ENCODE assay signal across 24 mouse cellular contexts in the genomic region with DNA sequence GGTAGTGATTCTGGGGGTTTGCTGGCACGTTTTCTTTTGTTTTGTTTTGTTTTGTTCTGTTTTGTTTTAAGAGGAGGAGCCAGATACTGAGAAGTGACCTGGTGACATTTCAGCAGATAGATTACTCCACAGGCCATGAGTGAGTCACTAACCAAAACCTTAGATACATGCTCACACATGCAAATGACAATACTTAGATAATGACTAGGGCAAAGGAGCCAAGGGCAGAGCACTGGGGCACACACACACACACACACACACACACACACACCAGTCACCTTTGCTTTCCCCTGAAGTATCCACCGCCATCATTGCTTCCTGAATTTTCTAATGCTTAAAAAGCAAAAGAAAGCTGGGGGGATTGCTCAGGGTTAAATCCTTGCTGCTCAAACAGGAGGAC. TPM values are rescaled to one million over a fixed set of nuclear protein-coding genes. Genes with fewer than 3 reads are reported as not detected.
"Had no signal": no experiment of that assay in that cellular context is flagged by ENCODE, and none has a peak within 500 bp of the region (broad histone marks: within the 10 kb centered on the region; RNA-seq: fewer than 3 reads in every experiment).

No protein-coding gene starts in this region.

- H3K9ac ChIP-seq: embryonic facial prominence, embryonic 12.5 days; embryonic facial prominence, embryonic 13.5 days; embryonic facial prominence, embryonic 15.5 days; forebrain, embryonic 12.5 days; forebrain, embryonic 13.5 days; forebrain, embryonic 15.5 days; forebrain, postnatal 0 days had no signal

- H3K4me1 ChIP-seq: embryonic facial prominence, embryonic 10.5 days; embryonic facial prominence, embryonic 12.5 days; embryonic facial prominence, embryonic 13.5 days; embryonic facial prominence, embryonic 15.5 days; forebrain, embryonic 12.5 days; forebrain, embryonic 13.5 days; forebrain, embryonic 15.5 days; heart, embryonic 10.5 days had no signal

- H3K27me3 ChIP-seq: embryonic facial prominence, embryonic 12.5 days; embryonic facial prominence, embryonic 13.5 days; embryonic facial prominence, embryonic 15.5 days; forebrain, embryonic 12.5 days; forebrain, embryonic 13.5 days; forebrain, embryonic 15.5 days had no signal

- H3K4me3 ChIP-seq: embryonic facial prominence, embryonic 10.5 days; embryonic facial prominence, embryonic 12.5 days; embryonic facial prominence, embryonic 13.5 days; embryonic facial prominence, embryonic 15.5 days; erythroblast, embryonic 14.5 days; forebrain, embryonic 10.5 days; forebrain, embryonic 12.5 days; forebrain, embryonic 13.5 days; forebrain, embryonic 15.5 days; gastrocnemius, adult 2 months; heart, adult 2 months; heart, embryonic 10.5 days had no signal

- DNase-seq: embryo, embryonic 11 days; forebrain, postnatal 0 days; gastrocnemius, adult 2 months; gastrocnemius, postnatal 10 days; gastrocnemius, postnatal 14 days; gastrocnemius, postnatal 25 days; gastrocnemius, postnatal 36 days; heart, adult 11 months; heart, adult 18-20 months; heart, adult 2 months had no signal

- H3K36me3 ChIP-seq: embryonic facial prominence, embryonic 10.5 days; embryonic facial prominence, embryonic 12.5 days; embryonic facial prominence, embryonic 13.5 days; embryonic facial prominence, embryonic 15.5 days; forebrain, embryonic 10.5 days; forebrain, embryonic 12.5 days; forebrain, embryonic 15.5 days; heart, embryonic 10.5 days had no signal

- H3K4me2 ChIP-seq: embryonic facial prominence, embryonic 12.5 days; embryonic facial prominence, embryonic 13.5 days; embryonic facial prominence, embryonic 15.5 days; forebrain, embryonic 12.5 days; forebrain, embryonic 13.5 days; forebrain, embryonic 15.5 days had no signal

- H3K9me3 ChIP-seq: embryonic facial prominence, embryonic 10.5 days; embryonic facial prominence, embryonic 12.5 days; embryonic facial prominence, embryonic 13.5 days; embryonic facial prominence, embryonic 15.5 days; forebrain, embryonic 10.5 days; forebrain, embryonic 12.5 days; forebrain, embryonic 13.5 days; forebrain, embryonic 15.5 days; heart, embryonic 10.5 days had no signal

- ATAC-seq: forebrain, embryonic 13.5 days; forebrain, embryonic 14.5 days; forebrain, embryonic 15.5 days; forebrain, embryonic 16.5 days; forebrain, postnatal 0 days had no signal

- H3K27ac ChIP-seq: embryonic facial prominence, embryonic 10.5 days; embryonic facial prominence, embryonic 12.5 days; embryonic facial prominence, embryonic 13.5 days; embryonic facial prominence, embryonic 15.5 days; forebrain, embryonic 10.5 days; forebrain, embryonic 12.5 days; forebrain, embryonic 13.5 days; forebrain, embryonic 15.5 days; gastrocnemius, adult 2 months; heart, adult 2 months; heart, embryonic 10.5 days had no signal

RNA-seq across cellular contexts. Expression of gene Sod3, which starts 52.9 kb away (rescaled TPM):
- total RNA-seq: common myeloid progenitor, adult 5-6 weeks; granulocyte monocyte progenitor cell, adult 5-6 weeks had no signal

RNA-seq across cellular contexts. Expression of gene Ccdc149, which starts 54.8 kb away (rescaled TPM):
- total RNA-seq: common myeloid progenitor, adult 5-6 weeks had no signal
- polyA plus RNA-seq: erythroblast, embryonic 14.5 days had no signal
